Mouse (Mus musculus): ENCODE data around the gene Cdc42ep4.

DNA sequence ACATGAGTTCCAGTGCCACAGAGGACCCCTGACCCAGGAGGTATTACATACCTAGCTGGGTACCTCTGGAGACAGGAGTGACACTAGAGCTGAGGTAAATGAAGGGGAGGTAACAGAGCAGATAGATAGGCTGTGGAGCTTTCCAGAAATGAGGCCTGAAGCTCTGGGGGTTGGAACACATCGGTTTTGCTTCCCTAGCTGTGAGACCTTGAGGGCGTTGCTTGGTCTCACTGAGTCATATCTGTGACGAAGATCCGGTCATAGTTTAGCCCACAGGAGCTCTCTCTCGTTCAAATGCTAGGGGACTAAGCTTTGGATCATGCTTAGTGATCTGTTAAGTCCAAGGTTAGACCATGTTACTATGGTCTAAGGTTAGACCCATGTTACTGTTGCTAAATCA, 7.2 kb upstream of the Cdc42ep4 start:
- TF ChIP-seq CHD2 (IDR thresholded peaks at IDR 0.05; ENCODE audit: low read depth, low read length) (no peak), ZC3H11A (IDR thresholded peaks at IDR 0.05; ENCODE audit: borderline replicate concordance, low read depth, low read length) (no peak), ZNF384 (IDR thresholded peaks at IDR 0.05; ENCODE audit: low read depth, low read length) (no peak)
